11 mouse cellular contexts compared by ENCODE assay signal in genomic region chr2:38784396-38784795, GRCm38 (mm10).
A peak's percentile ranks its signal among the peaks of the same experiment; 100 is the strongest.
DNase-seq lines count a peak whose midpoint lies in the region; ATAC-seq and TF ChIP-seq lines count a peak whose summit lies in the region.
"Had no signal": no experiment of that assay in that cellular context is flagged by ENCODE, and none has a peak within 500 bp of the region (broad histone marks: within the 10 kb centered on the region; RNA-seq: fewer than 3 reads in every experiment).

No protein-coding gene starts in this region.

- H3K36me3 ChIP-seq in liver, embryonic 12.5 days = no peaks in the 10 kb centered on the region
- no peaks in the 10 kb centered on the region for H3K36me3 ChIP-seq in embryonic facial prominence, embryonic 10.5 days (replicated peaks)
- no peaks in the 10 kb centered on the region for H3K36me3 ChIP-seq in kidney, postnatal 0 days (ENCODE audit: insufficient read depth, low read length)
- no peaks in the 10 kb centered on the region for H3K36me3 ChIP-seq in small intestine, adult 2 months (ENCODE audit: control insufficient read depth, insufficient read depth, low read length)
- H3K36me3 ChIP-seq: midbrain, embryonic 15.5 days had no signal

- TF ChIP-seq POLR2A in small intestine, adult 2 months (IDR thresholded peaks at IDR 0.05; ENCODE audit: low read depth, low read length) = no peak

- H3K4me1 ChIP-seq in liver, embryonic 12.5 days = peaks cover 16% of the 10 kb centered on the region
- H3K4me1 ChIP-seq in embryonic facial prominence, embryonic 10.5 days = peaks cover 71% of the 10 kb centered on the region
- peaks cover 4% of the 10 kb centered on the region; the same call in 1 of the 2 replicates for H3K4me1 ChIP-seq in kidney, postnatal 0 days (replicated peaks; ENCODE audit: insufficient read depth, low read length)
- peaks cover 5% of the 10 kb centered on the region; the same call in 1 of the 2 replicates for H3K4me1 ChIP-seq in small intestine, adult 2 months (ENCODE audit: control insufficient read depth, insufficient read depth, insufficient read length, low read length)

- DNase-seq in liver = peak; percentile 19
- DNase-seq in embryonic facial prominence, embryonic 10.5 days (ENCODE audit: low spot score) = peak; percentile 39
- DNase-seq in kidney, postnatal 0 days (ENCODE audit: low spot score) = peak; percentile 10
- DNase-seq in urinary bladder, postnatal 14 days (ENCODE audit: low spot score) = no peak
- no peak for DNase-seq in ovary, postnatal 36 days (ENCODE audit: low spot score)
- DNase-seq: cerebellum, adult 18-20 months had no signal

- H3K4me3 ChIP-seq in liver, embryonic 12.5 days = no peak overlapping the region
- peak overlapping the region; percentile 42 for H3K4me3 ChIP-seq in embryonic facial prominence, embryonic 10.5 days
- H3K4me3 ChIP-seq in kidney, postnatal 0 days (replicated peaks; ENCODE audit: low read depth, low read length) = no peak overlapping the region
- no peak overlapping the region for H3K4me3 ChIP-seq in small intestine, adult 2 months (ENCODE audit: low read depth, low read length)
- H3K4me3 ChIP-seq: left cerebral cortex, adult 2 months; midbrain, embryonic 15.5 days had no signal

- no peak for ATAC-seq in liver, embryonic 12.5 days
- no peak for ATAC-seq in kidney, postnatal 0 days (replicated peaks; ENCODE audit: low FRiP score, low read depth)
- ATAC-seq: midbrain, embryonic 15.5 days had no signal

- H3K27me3 ChIP-seq in liver, embryonic 12.5 days (replicated peaks) = no peaks in the 10 kb centered on the region
- no peaks in the 10 kb centered on the region for H3K27me3 ChIP-seq in embryonic facial prominence, embryonic 10.5 days (replicated peaks; ENCODE audit: low read depth, poor library complexity, severe bottlenecking)
- no peaks in the 10 kb centered on the region for H3K27me3 ChIP-seq in kidney, postnatal 0 days (ENCODE audit: insufficient read depth, low read length)
- no peaks in the 10 kb centered on the region for H3K27me3 ChIP-seq in small intestine, adult 2 months (ENCODE audit: control insufficient read depth, insufficient read depth, low read length)
- H3K27me3 ChIP-seq: midbrain, embryonic 15.5 days; Patski had no signal

- H3K9me3 ChIP-seq in liver, embryonic 12.5 days (replicated peaks) = no peaks in the 10 kb centered on the region
- H3K9me3 ChIP-seq in embryonic facial prominence, embryonic 10.5 days = no peaks in the 10 kb centered on the region
- no peaks in the 10 kb centered on the region for H3K9me3 ChIP-seq in kidney, postnatal 0 days (replicated peaks; ENCODE audit: low read length)
- H3K9me3 ChIP-seq: midbrain, embryonic 15.5 days had no signal

- no peak overlapping the region for H3K4me2 ChIP-seq in liver, embryonic 12.5 days
- H3K4me2 ChIP-seq in kidney, postnatal 0 days (ENCODE audit: low read length) = no peak overlapping the region
- H3K4me2 ChIP-seq: midbrain, embryonic 15.5 days had no signal

- WGBS in liver, embryonic 12.5 days (ENCODE audit: insufficient replicate concordance) = 50% methylated on average over 11 of the region's 11 CpGs
- WGBS in embryonic facial prominence, embryonic 10.5 days = 7% methylated on average over 11 of the region's 11 CpGs
- WGBS in kidney, postnatal 0 days = 22% methylated on average over 11 of the region's 11 CpGs
- 25% methylated on average over 11 of the region's 11 CpGs for WGBS in small intestine, adult 2 months

- no peak overlapping the region for H3K9ac ChIP-seq in liver, embryonic 12.5 days
- no peak overlapping the region for H3K9ac ChIP-seq in kidney, postnatal 0 days (ENCODE audit: low read depth, low read length)
- H3K9ac ChIP-seq: midbrain, embryonic 15.5 days had no signal

- TF ChIP-seq CTCF in kidney, postnatal 0 days (IDR thresholded peaks at IDR 0.05; ENCODE audit: low read depth) = no peak
- TF ChIP-seq CTCF in small intestine, adult 2 months (IDR thresholded peaks at IDR 0.05; ENCODE audit: extremely low read depth, insufficient read length, insufficient replicate concordance, low read depth, low read length) = no peak

- H3K27ac ChIP-seq in liver, embryonic 12.5 days = no peak overlapping the region; the same call in 1 of the 2 replicates
- H3K27ac ChIP-seq in embryonic facial prominence, embryonic 10.5 days (replicated peaks) = peak overlapping the region; percentile 62; the same call in 1 of the 2 replicates
- H3K27ac ChIP-seq in kidney, postnatal 0 days = no peak overlapping the region
- H3K27ac ChIP-seq in small intestine, adult 2 months (ENCODE audit: insufficient read depth, low read depth, low read length) = peak overlapping the region; percentile 72; the same call in 1 of the 2 replicates
- H3K27ac ChIP-seq: left cerebral cortex, adult 2 months; midbrain, embryonic 15.5 days had no signal

Comparison
In these comparisons a context has a peak if more than half of its experiments do, and no peak if none do; other contexts are left out.
1. DNase-seq: peak in liver (single experiment), embryonic facial prominence, embryonic 10.5 days (single experiment) and kidney, postnatal 0 days (single experiment); none in urinary bladder, postnatal 14 days (single experiment) and ovary, postnatal 36 days (single experiment).
2. H3K27ac ChIP-seq: peak in embryonic facial prominence, embryonic 10.5 days (single experiment) and small intestine, adult 2 months (single experiment); none in liver, embryonic 12.5 days (single experiment) and kidney, postnatal 0 days (single experiment).